Mouse (Mus musculus) CH12.LX (cell line): ENCODE measurements around the gene Nkx2-5. TPM values are rescaled to one million over a fixed set of nuclear protein-coding genes. Genes with fewer than 3 reads are reported as not detected.

ENCODE experiments used
- DNase-seq: peaks from one replicate; pipeline ENCODE4 v3.0.0-alpha.2; 2013; ENCODE audit errors: extremely low read depth
- H3K27ac ChIP-seq: 2 replicates; pipeline ENCODE4 v1.5.1; 2012; ENCODE audit warnings: low read depth, mild to moderate bottlenecking, control low read depth, moderate library complexity; ENCODE audit not compliant: insufficient read depth
- H3K27me3 ChIP-seq: replicated peaks from 2 replicates; pipeline ENCODE3; 2012; ENCODE audit warnings: inconsistent platforms
- H3K36me3 ChIP-seq, 2 experiments: replicated peaks in 1 of 2; 2 replicates each; pipeline versions ENCODE3 to v1.6.1; 2012; ENCODE audit warnings: inconsistent platforms in 1 of 2, low read length in 1 of 2, mild to moderate bottlenecking in 1 of 2, mixed read lengths in 1 of 2, moderate library complexity in 1 of 2; ENCODE audit not compliant: control insufficient read depth in 1 of 2, insufficient read depth in 1 of 2
- H3K4me1 ChIP-seq, 2 experiments: 2 replicates each; pipeline ENCODE4 v1.6.1; 2012; ENCODE audit warnings: inconsistent platforms in 1 of 2, moderate library complexity in 1 of 2; ENCODE audit not compliant: insufficient read depth in 2 of 2, control insufficient read depth in 1 of 2
- H3K4me2 ChIP-seq: 2 replicates; pipeline ENCODE4 v1.6.1; 2012; ENCODE audit warnings: low read depth, mild to moderate bottlenecking, control low read depth; ENCODE audit not compliant: poor library complexity, insufficient read depth, severe bottlenecking
- H3K4me3 ChIP-seq, 3 experiments: fragments of 150-350 bp in 1 of 3; sonication (generic) in 1 of 3; replicated peaks in 1 of 3; 2 replicates each; pipeline versions ENCODE3 to v1.5.1; 2011 to 2012; ENCODE audit warnings: low read depth in 2 of 3, low read length in 2 of 3, mild to moderate bottlenecking in 2 of 3, moderate library complexity in 2 of 3, control low read depth in 1 of 3, improper control_type of control experiment in 1 of 3, inconsistent platforms in 1 of 3, mixed read lengths in 1 of 3; ENCODE audit not compliant: poor library complexity in 1 of 3
- H3K79me2 ChIP-seq: replicated peaks from 2 replicates; pipeline ENCODE4 v1.6.1; 2012; ENCODE audit warnings: mild to moderate bottlenecking, moderate library complexity; ENCODE audit not compliant: control insufficient read depth, poor library complexity, insufficient read depth, severe bottlenecking; ENCODE audit errors: extremely low read depth
- H3K9ac ChIP-seq: 2 replicates; pipeline ENCODE4 v1.6.1; 2012; ENCODE audit warnings: low read depth, mild to moderate bottlenecking, control low read depth, moderate library complexity; ENCODE audit not compliant: insufficient read depth
- H3K9me3 ChIP-seq: replicated peaks from 2 replicates; pipeline ENCODE3; 2012; ENCODE audit warnings: low read length, inconsistent platforms, mixed read lengths
- BHLHE40 ChIP-seq: IDR thresholded peaks from 2 replicates; pipeline ENCODE4 v1.6.1; 2011; ENCODE audit warnings: mild to moderate bottlenecking, low read depth, low read length, improper control_type of control experiment
- CHD2 ChIP-seq: IDR thresholded peaks from 2 replicates; pipeline ENCODE4 v1.6.1; 2011; ENCODE audit warnings: low read length, improper control_type of control experiment
- CTCF ChIP-seq, 2 experiments: IDR thresholded peaks in 1 of 2; conservative IDR thresholded peaks in 1 of 2; 2 replicates each; pipeline ENCODE4 v1.5.1; 2011 to 2012; ENCODE audit warnings: low read depth in 2 of 2, low read length in 2 of 2, improper control_type of control experiment in 1 of 2, inconsistent platforms in 1 of 2, mild to moderate bottlenecking in 1 of 2, moderate library complexity in 1 of 2
- E2F4 ChIP-seq: IDR thresholded peaks from 2 replicates; pipeline ENCODE4 v1.6.1; 2011; ENCODE audit warnings: low read depth, low read length, improper control_type of control experiment; ENCODE audit not compliant: insufficient replicate concordance
- ELF1 ChIP-seq: IDR thresholded peaks from 2 replicates; pipeline ENCODE4 v1.6.1; 2014; ENCODE audit warnings: low read depth, mild to moderate bottlenecking, inconsistent platforms, low read length, improper control_type of control experiment
- GABPA ChIP-seq: IDR thresholded peaks from 2 replicates; pipeline ENCODE4 v1.6.1; 2012; ENCODE audit warnings: low read depth, low read length, improper control_type of control experiment, inconsistent platforms; ENCODE audit not compliant: insufficient replicate concordance
- IRF4 ChIP-seq: IDR thresholded peaks from 2 replicates; pipeline ENCODE4 v1.6.1; 2014; ENCODE audit warnings: low read depth, mild to moderate bottlenecking, inconsistent platforms, low read length, improper control_type of control experiment
- JUN ChIP-seq: IDR thresholded peaks from 2 replicates; pipeline ENCODE4 v1.6.1; 2011; ENCODE audit warnings: low read depth, mild to moderate bottlenecking, low read length, improper control_type of control experiment, moderate library complexity; ENCODE audit not compliant: insufficient read depth
- JUND ChIP-seq: conservative IDR thresholded peaks from 2 replicates; pipeline ENCODE4 v1.6.1; 2011; ENCODE audit warnings: low read depth, low read length, improper control_type of control experiment
- KAT2A ChIP-seq: IDR thresholded peaks from 2 replicates; pipeline ENCODE4 v1.6.1; 2012; ENCODE audit warnings: low read length, improper control_type of control experiment, inconsistent platforms; ENCODE audit not compliant: insufficient replicate concordance
- MAFK ChIP-seq: IDR thresholded peaks from 2 replicates; pipeline ENCODE4 v1.6.1; 2011; ENCODE audit warnings: low read length, improper control_type of control experiment; ENCODE audit not compliant: insufficient replicate concordance
- MAX ChIP-seq: IDR thresholded peaks from 2 replicates; pipeline ENCODE4 v1.6.1; 2011; ENCODE audit warnings: low read length, improper control_type of control experiment
- MAZ ChIP-seq: IDR thresholded peaks from 2 replicates; pipeline ENCODE4 v1.6.1; 2012; ENCODE audit warnings: low read depth, mild to moderate bottlenecking, inconsistent platforms, low read length, improper control_type of control experiment, moderate library complexity
- MEF2A ChIP-seq: IDR thresholded peaks from 2 replicates; pipeline ENCODE4 v1.6.1; 2014; ENCODE audit warnings: low read depth, mild to moderate bottlenecking, inconsistent platforms, low read length, improper control_type of control experiment, borderline replicate concordance
- MXI1 ChIP-seq: IDR thresholded peaks from 2 replicates; pipeline ENCODE4 v1.6.1; 2011; ENCODE audit warnings: mild to moderate bottlenecking, low read depth, low read length, improper control_type of control experiment
- MYC ChIP-seq: IDR thresholded peaks from 2 replicates; pipeline ENCODE4 v1.6.1; 2011; ENCODE audit warnings: low read depth, mild to moderate bottlenecking, improper control_type of control experiment, low read length
- NELFE ChIP-seq: IDR thresholded peaks from 2 replicates; pipeline ENCODE4 v1.6.1; 2011; ENCODE audit warnings: low read depth, low read length, improper control_type of control experiment
- NRF1 ChIP-seq: IDR thresholded peaks from 2 replicates; pipeline ENCODE4 v1.6.1; 2014; ENCODE audit warnings: low read depth, mild to moderate bottlenecking, inconsistent platforms, low read length, improper control_type of control experiment, moderate library complexity
- POLR2A ChIP-seq: IDR thresholded peaks from 2 replicates; pipeline ENCODE4 v1.6.1; 2011; ENCODE audit warnings: low read depth, mild to moderate bottlenecking, improper control_type of control experiment, low read length
- POLR2AphosphoS2 ChIP-seq: IDR thresholded peaks from 2 replicates; pipeline ENCODE4 v1.6.1; 2011; ENCODE audit warnings: low read depth, low read length, improper control_type of control experiment
- RAD21 ChIP-seq: IDR thresholded peaks from 2 replicates; pipeline ENCODE4 v1.6.1; 2011; ENCODE audit warnings: low read depth, mild to moderate bottlenecking, low read length, improper control_type of control experiment, moderate library complexity
- RCOR1 ChIP-seq: conservative IDR thresholded peaks from 2 replicates; pipeline ENCODE4 v1.6.1; 2012; ENCODE audit warnings: low read depth, mild to moderate bottlenecking, inconsistent platforms, low read length, improper control_type of control experiment
- SMC3 ChIP-seq: IDR thresholded peaks from 2 replicates; pipeline ENCODE4 v1.6.1; 2011; ENCODE audit warnings: low read depth, low read length, improper control_type of control experiment
- TBP ChIP-seq: conservative IDR thresholded peaks from 2 replicates; pipeline ENCODE4 v1.6.1; 2011; ENCODE audit warnings: low read depth, low read length, improper control_type of control experiment
- TCF12 ChIP-seq: IDR thresholded peaks from 2 replicates; pipeline ENCODE4 v1.6.1; 2014; ENCODE audit warnings: low read depth, mild to moderate bottlenecking, inconsistent platforms, low read length, improper control_type of control experiment
- UBTF ChIP-seq: IDR thresholded peaks from 2 replicates; pipeline ENCODE4 v1.6.1; 2012; ENCODE audit warnings: low read depth, mild to moderate bottlenecking, inconsistent platforms, low read length, improper control_type of control experiment, moderate library complexity
- USF2 ChIP-seq: conservative IDR thresholded peaks from 2 replicates; pipeline ENCODE4 v1.6.1; 2011; ENCODE audit warnings: low read depth, low read length, improper control_type of control experiment
- ZC3H11A ChIP-seq: IDR thresholded peaks from 2 replicates; pipeline ENCODE4 v1.6.1; 2012; ENCODE audit warnings: low read depth, mild to moderate bottlenecking, inconsistent platforms, low read length, improper control_type of control experiment
- ZKSCAN1 ChIP-seq: IDR thresholded peaks from 2 replicates; pipeline ENCODE4 v1.6.1; 2012; ENCODE audit warnings: low read depth, inconsistent platforms, low read length, improper control_type of control experiment, borderline replicate concordance
- ZMIZ1 ChIP-seq: IDR thresholded peaks from 2 replicates; pipeline ENCODE4 v1.6.1; 2012; ENCODE audit warnings: low read depth, mild to moderate bottlenecking, inconsistent platforms, low read length, improper control_type of control experiment
- ZNF384 ChIP-seq: IDR thresholded peaks from 2 replicates; pipeline ENCODE4 v1.6.1; 2012; ENCODE audit warnings: low read depth, low read length, improper control_type of control experiment, inconsistent platforms
- dilution Hi-C: fragments of 300-500 bp; cut with MboI; formaldehyde crosslinking; loops from 2 replicates; pipeline ENCODE4 v1.14.3; 2020; ENCODE audit warnings: low sequenced_read_pairs; ENCODE audit not compliant: extremely low pct_unique_long_range_greater_than_20kb, extremely low pct_ligation_motif_present
- in situ Hi-C: fragments of 300-500 bp; cut with MboI; formaldehyde crosslinking; loops from 3 replicates; pipeline ENCODE4 v1.14.3; 2019; ENCODE audit warnings: low sequenced_read_pairs, low pct_ligation_motif_present, low pct_unique_long_range_greater_than_20kb, mixed read lengths
- polyA plus RNA-seq: library from polyadenylated mRNA; unstranded; fragments of >175 nt; gene quantifications from 2 replicates; pipeline ENCODE4 v1.2.1, GENCODE M21; 2012; ENCODE audit warnings: low read depth; ENCODE audit not compliant: insufficient read length
- total RNA-seq, 2 experiments: library from RNA; depleted of rRNA; stranded (reverse); fragments of 300-350 nt in 1 of 2; fragments of >200 nt in 1 of 2; gene quantifications; 2 replicates each; pipeline ENCODE4 v1.2.3; 2012 to 2014

Nkx2-5 gene
- total and polyA plus RNA-seq, 3 experiments, result not detected

DNA sequence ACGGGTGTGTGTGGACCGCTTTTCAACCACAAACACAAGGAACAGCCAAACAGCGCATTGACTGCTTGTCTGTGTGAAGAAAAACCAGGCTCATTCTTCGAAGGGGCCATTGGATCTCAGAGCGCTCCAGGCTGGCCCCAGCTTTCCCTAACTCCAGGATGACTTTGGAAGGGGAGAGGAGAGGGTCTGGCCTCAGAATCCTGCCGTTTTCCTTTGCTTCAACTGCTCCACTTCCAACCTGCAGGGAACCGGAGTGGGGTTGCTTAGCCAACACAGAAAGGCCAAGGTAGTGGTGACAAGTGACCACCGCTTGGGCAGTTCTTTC, 6.3 kb upstream of the Nkx2-5 start:
- H3K27ac ChIP-seq, result no peak overlapping the region
- no peak overlapping the region for H3K4me3 ChIP-seq
- no peak overlapping the region for H3K9ac ChIP-seq
- H3K9me3 ChIP-seq, result no peaks in the 10 kb centered on the region
- no peak for DNase-seq
- dilution Hi-C loops, result no loop called here
- H3K4me2 ChIP-seq, result no peak overlapping the region
- H3K36me3 ChIP-seq, result no peaks in the 10 kb centered on the region
- in situ Hi-C loops, result no loop called here
- TF ChIP-seq POLR2AphosphoS2, result no peak
- no peak for TF ChIP-seq MEF2A
- no peak for TF ChIP-seq MAFK
- no peak for TF ChIP-seq ZKSCAN1
- TF ChIP-seq USF2, result no peak
- TF ChIP-seq NELFE, result no peak
- TF ChIP-seq POLR2A, result no peak
- no peak for TF ChIP-seq MAZ
- TF ChIP-seq JUND, result no peak
- no peak for TF ChIP-seq RAD21
- TF ChIP-seq NRF1, result no peak
- no peak for TF ChIP-seq CHD2
- TF ChIP-seq TCF12, result no peak
- no peak for TF ChIP-seq ZMIZ1
- no peak for TF ChIP-seq RCOR1
- TF ChIP-seq MYC, result no peak
- TF ChIP-seq ZC3H11A, result no peak
- TF ChIP-seq ELF1, result no peak
- no peak for TF ChIP-seq SMC3
- no peaks in the 10 kb centered on the region for H3K27me3 ChIP-seq
- H3K79me2 ChIP-seq, result no peaks in the 10 kb centered on the region
- peaks cover 0 to 8% of the 10 kb centered on the region in 2 experiments; a peak in 3 of 4 replicates for H3K4me1 ChIP-seq

DNA sequence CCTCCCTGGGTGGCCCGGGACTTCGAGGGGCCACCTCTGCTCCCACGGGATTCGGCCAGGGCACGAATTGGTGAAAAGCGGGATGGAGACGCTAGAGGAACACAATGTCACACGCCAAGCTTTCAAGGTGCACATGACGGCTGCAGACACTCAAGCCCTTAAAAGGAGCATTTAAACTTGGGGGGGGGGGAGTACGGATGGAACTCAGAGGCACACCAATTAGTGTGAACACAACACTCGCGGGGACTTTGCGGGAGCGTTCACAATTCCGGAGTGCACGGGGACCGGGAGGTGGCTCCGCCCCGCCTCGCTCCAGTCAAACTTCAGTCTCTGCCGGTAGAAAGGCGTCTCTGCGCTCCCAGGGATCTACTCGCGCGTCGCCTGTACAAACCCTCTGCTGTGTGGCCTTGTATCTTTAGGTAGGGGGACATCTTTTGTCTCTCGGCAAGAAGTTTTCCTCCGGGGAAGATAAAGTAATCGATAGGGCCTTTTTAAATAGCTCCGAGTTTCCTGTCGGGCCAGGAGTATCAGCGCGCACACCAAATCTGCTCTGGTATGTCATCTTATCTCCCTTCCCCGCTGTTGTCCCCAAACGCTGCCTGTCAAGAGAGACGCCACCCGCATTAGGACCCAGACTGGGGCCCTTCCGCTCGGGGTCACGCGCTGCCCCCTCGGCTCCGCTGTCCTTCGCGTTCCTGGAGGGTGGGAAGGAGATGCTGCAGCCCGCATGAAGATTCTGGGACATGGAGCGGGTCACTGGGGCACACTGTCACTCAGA, 5.7 kb upstream of the Nkx2-5 start:
- Histone ChIP-seq H3K79me2 (no peaks in the 10 kb centered on the region), H3K9me3 (no peaks in the 10 kb centered on the region), H3K4me1 (peaks cover 0 to 8% of the 10 kb centered on the region in 2 experiments; a peak in 3 of 4 replicates), H3K4me3 (no peak overlapping the region), H3K27ac (no peak overlapping the region), H3K36me3 (no peaks in the 10 kb centered on the region), H3K9ac (no peak overlapping the region), H3K27me3 (no peaks in the 10 kb centered on the region), H3K4me2 (no peak overlapping the region)
- dilution Hi-C loops (no loop called here), in situ Hi-C loops (no loop called here)
- no peak for DNase-seq
- no peak for TF ChIP-seq IRF4
- no peak for TF ChIP-seq KAT2A
- no peak for TF ChIP-seq ZNF384
- TF ChIP-seq USF2, result no peak
- TF ChIP-seq MAX, result no peak
- TF ChIP-seq SMC3, result no peak
- no peak for TF ChIP-seq POLR2AphosphoS2
- TF ChIP-seq UBTF, result no peak
- no peak for TF ChIP-seq RCOR1
- TF ChIP-seq GABPA, result no peak
- no peak for TF ChIP-seq POLR2A
- no peak for TF ChIP-seq MXI1
- no peak for TF ChIP-seq NELFE
- no peak for TF ChIP-seq ELF1
- TF ChIP-seq ZC3H11A, result no peak
- no peak for TF ChIP-seq JUN
- TF ChIP-seq TBP, result no peak
- TF ChIP-seq BHLHE40, result no peak
- TF ChIP-seq CTCF (conservative IDR thresholded peaks at IDR 0.05 in 1 of 2, IDR thresholded peaks at IDR 0.05 in 1 of 2; ENCODE audit: low read depth in 2 of 2, low read length in 2 of 2), result no peak
- no peak for TF ChIP-seq E2F4
